Mouse (Mus musculus) kidney, embryonic 16.5 days (tissue): ENCODE data around the gene Scgb1a1. TPM values are rescaled to one million over a fixed set of nuclear protein-coding genes. Genes with fewer than 3 reads are reported as not detected.
"Not testable (repeated sequence)": the region's sequence is repeated elsewhere in the genome, so short reads cannot be mapped to it uniquely, and the experiment has no call there.

Experiments used
- ATAC-seq: fragments of 200-750 bp; cut with Nextera tagmentation; 2 replicates; pipeline ENCODE4 v1.8.0; 2017; ENCODE audit warnings: moderate TSS enrichment; ENCODE audit not compliant: low FRiP score, low TSS enrichment
- H3K27ac ChIP-seq: fragments of 300-500 bp; sonication (generic); 2 replicates; pipeline ENCODE4 v1.5.1; 2014; ENCODE audit warnings: low read length
- H3K27me3 ChIP-seq: fragments of 300-500 bp; sonication (generic); 2 replicates; pipeline ENCODE4 v1.6.1; 2014; ENCODE audit warnings: low read length, control low read depth, mixed read lengths; ENCODE audit not compliant: insufficient read depth
- H3K36me3 ChIP-seq: fragments of 300-500 bp; sonication (generic); 2 replicates; pipeline ENCODE4 v1.6.1; 2014; ENCODE audit warnings: low read length, control low read depth, mixed read lengths; ENCODE audit not compliant: insufficient read depth
- H3K4me1 ChIP-seq: fragments of 300-500 bp; sonication (generic); 2 replicates; pipeline ENCODE4 v1.6.1; 2014; ENCODE audit warnings: low read length, control low read depth, mixed read lengths; ENCODE audit not compliant: insufficient read depth
- H3K4me2 ChIP-seq: fragments of 300-500 bp; sonication (generic); replicated peaks from 2 replicates; pipeline ENCODE4 v1.6.1; 2014; ENCODE audit warnings: low read depth, low read length
- H3K4me3 ChIP-seq: fragments of 300-500 bp; sonication (generic); 2 replicates; pipeline ENCODE4 v1.5.1; 2014; ENCODE audit warnings: mild to moderate bottlenecking, low read length
- H3K9ac ChIP-seq: fragments of 300-500 bp; sonication (generic); replicated peaks from 2 replicates; pipeline ENCODE4 v1.6.1; 2014; ENCODE audit warnings: low read length
- H3K9me3 ChIP-seq: fragments of 300-500 bp; sonication (generic); 2 replicates; pipeline ENCODE4 v1.6.1; 2016; ENCODE audit warnings: low read length, control low read depth
- WGBS: fragments of 180-500 bp; shearing (Covaris S2); extraction: QIAGEN DNeasy Blood & Tissue Kit; methylation state at CpG from one replicate; pipeline ENCODE4 v1.1.7; 2014; 5-methylcytosine and 5-hydroxymethylcytosine counted together
- polyA plus RNA-seq: library from polyadenylated mRNA; unstranded; fragments of >200 nt; fragmentation: Nextera tagmentation; extraction: Ambion mirVana; gene quantifications from 2 replicates; pipeline ENCODE4 v1.2.1, GENCODE M21; 2015

Gene Scgb1a1
- polyA plus RNA-seq, 1 experiment from 2014 or later = 0.76 TPM

GRCm38 (mm10) chr19:9101062-9101457 lies 13.3 kb upstream of the Scgb1a1 start:
- WGBS = 78% methylated on average over 2 of the region's 2 CpGs

GRCm38 (mm10) chr19:9100297-9101061 lies 12.7 kb upstream of the Scgb1a1 start:
- 79% methylated on average over 17 of the region's 17 CpGs for WGBS
- no peak for ATAC-seq
- Histone ChIP-seq H3K4me3 (no peak overlapping the region), H3K4me1 (no peaks in the 10 kb centered on the region), H3K27me3 (no peaks in the 10 kb centered on the region), H3K36me3 (no peaks in the 10 kb centered on the region), H3K27ac (no peak overlapping the region), H3K9me3 (no peaks in the 10 kb centered on the region), H3K4me2 (no peak overlapping the region), H3K9ac (no peak overlapping the region)

More at GRCm38 (mm10) chr19:9101062-9101457, 13.3 kb upstream of the Scgb1a1 start:
- H3K4me1 ChIP-seq = no peaks in the 10 kb centered on the region
- no peaks in the 10 kb centered on the region for H3K36me3 ChIP-seq
- no peak overlapping the region for H3K4me2 ChIP-seq
- H3K4me3 ChIP-seq = no peak overlapping the region
- ATAC-seq = no peak
- H3K9ac ChIP-seq = no peak overlapping the region
- no peaks in the 10 kb centered on the region for H3K9me3 ChIP-seq
- H3K27ac ChIP-seq = no peak overlapping the region
- no peaks in the 10 kb centered on the region for H3K27me3 ChIP-seq

- Histone ChIP-seq H3K36me3 (no peaks in the 10 kb centered on the region), H3K27ac (no peak overlapping the region), H3K4me3 (no peak overlapping the region), H3K4me2 (no peak overlapping the region), H3K4me1 (no peaks in the 10 kb centered on the region), H3K9me3 (no peaks in the 10 kb centered on the region), H3K9ac (no peak overlapping the region), H3K27me3 (no peaks in the 10 kb centered on the region)
- 89% methylated on average over 8 of the region's 8 CpGs for WGBS
- no peak for ATAC-seq
Observed at GRCm38 (mm10) chr19:9099751-9100150, 12.0 kb upstream of the Scgb1a1 start.

- Histone ChIP-seq H3K4me2 (no peak overlapping the region), H3K9me3 (no peaks in the 10 kb centered on the region), H3K27me3 (no peaks in the 10 kb centered on the region), H3K9ac (no peak overlapping the region), H3K4me3 (no peak overlapping the region), H3K4me1 (no peaks in the 10 kb centered on the region), H3K27ac (no peak overlapping the region), H3K36me3 (no peaks in the 10 kb centered on the region)
- no peak for ATAC-seq
- 84% methylated on average over 13 of the region's 13 CpGs for WGBS
Observed at GRCm38 (mm10) chr19:9097441-9097840, 9.7 kb upstream of the Scgb1a1 start.

GRCm38 (mm10) chr19:9095111-9095510 lies 7.4 kb upstream of the Scgb1a1 start:
- WGBS = 72% methylated on average over 5 of the region's 5 CpGs

GRCm38 (mm10) chr19:9090709-9091108 lies 3.0 kb upstream of the Scgb1a1 start:
- no peak for ATAC-seq
- H3K27me3 ChIP-seq = no peaks in the 10 kb centered on the region
- H3K4me3 ChIP-seq = no peak overlapping the region
- H3K9me3 ChIP-seq = no peaks in the 10 kb centered on the region
- no peaks in the 10 kb centered on the region for H3K4me1 ChIP-seq
- no peak overlapping the region for H3K9ac ChIP-seq
- 53% methylated on average over 2 of the region's 2 CpGs for WGBS
- no peak overlapping the region for H3K4me2 ChIP-seq
- H3K27ac ChIP-seq = no peak overlapping the region
- H3K36me3 ChIP-seq = no peaks in the 10 kb centered on the region

More at GRCm38 (mm10) chr19:9095111-9095510, 7.4 kb upstream of the Scgb1a1 start:
- H3K4me2 ChIP-seq = no peak overlapping the region
- ATAC-seq = no peak
- H3K4me3 ChIP-seq = no peak overlapping the region
- H3K27me3 ChIP-seq = no peaks in the 10 kb centered on the region
- no peak overlapping the region for H3K27ac ChIP-seq
- H3K9me3 ChIP-seq = no peaks in the 10 kb centered on the region
- no peak overlapping the region for H3K9ac ChIP-seq
- H3K4me1 ChIP-seq = no peaks in the 10 kb centered on the region
- H3K36me3 ChIP-seq = no peaks in the 10 kb centered on the region

GRCm38 (mm10) chr19:9090191-9090590 lies 2.4 kb upstream of the Scgb1a1 start:
- no peak overlapping the region for H3K9ac ChIP-seq
- no peak overlapping the region for H3K4me3 ChIP-seq
- WGBS = 74% methylated on average over 4 of the region's 4 CpGs
- ATAC-seq = no peak
- no peak overlapping the region for H3K4me2 ChIP-seq
- no peaks in the 10 kb centered on the region for H3K27me3 ChIP-seq
- H3K36me3 ChIP-seq = no peaks in the 10 kb centered on the region
- H3K9me3 ChIP-seq = no peaks in the 10 kb centered on the region
- no peak overlapping the region for H3K27ac ChIP-seq
- H3K4me1 ChIP-seq = no peaks in the 10 kb centered on the region

- H3K27me3 ChIP-seq, H3K4me3 ChIP-seq, ATAC-seq, H3K27ac ChIP-seq, H3K36me3 ChIP-seq, H3K9me3 ChIP-seq, H3K4me2 ChIP-seq, H3K9ac ChIP-seq: not testable (repeated sequence)
- H3K4me1 ChIP-seq = peaks cover 10% of the 10 kb centered on the region; the same call in 1 of the 2 replicates
- 82% methylated on average over 2 of the region's 2 CpGs for WGBS
Observed at GRCm38 (mm10) chr19:9083892-9084291, 3.9 kb downstream of the Scgb1a1 start.

- peak overlapping the region; percentile 47; the same call in 1 of the 2 replicates for H3K4me2 ChIP-seq
- 83% methylated on average over 2 of the region's 2 CpGs for WGBS
- H3K9ac ChIP-seq = peak overlapping the region; percentile 53; the same call in 1 of the 2 replicates
- no peaks in the 10 kb centered on the region for H3K9me3 ChIP-seq
- peaks cover 10% of the 10 kb centered on the region; the same call in 1 of the 2 replicates for H3K4me1 ChIP-seq
- H3K36me3 ChIP-seq = no peaks in the 10 kb centered on the region
- H3K27me3 ChIP-seq = no peaks in the 10 kb centered on the region
- no peak overlapping the region for H3K27ac ChIP-seq
- no peak overlapping the region for H3K4me3 ChIP-seq
- ATAC-seq = peak; percentile 33; the same call in 1 of the 2 replicates
Observed at GRCm38 (mm10) chr19:9083010-9083355, 4.8 kb downstream of the Scgb1a1 start.

- WGBS = 13% methylated on average over 23 of the region's 23 CpGs
- peak overlapping the region; percentile 47 for H3K4me2 ChIP-seq
- H3K4me3 ChIP-seq = peak overlapping the region; percentile 7
- no peaks in the 10 kb centered on the region for H3K9me3 ChIP-seq
- H3K9ac ChIP-seq = peak overlapping the region; percentile 53
- peaks cover 10% of the 10 kb centered on the region; the same call in 1 of the 2 replicates for H3K4me1 ChIP-seq
- no peak overlapping the region for H3K27ac ChIP-seq
- peak; percentile 96 for ATAC-seq
- no peaks in the 10 kb centered on the region for H3K27me3 ChIP-seq
- H3K36me3 ChIP-seq = no peaks in the 10 kb centered on the region
Observed at GRCm38 (mm10) chr19:9082191-9083009, 5.4 kb downstream of the Scgb1a1 start.
